Mouse (Mus musculus) CH12.LX (cell line): ENCODE results near the gene Pnpla6. TPM values are rescaled to one million over a fixed set of nuclear protein-coding genes. Genes with fewer than 3 reads are reported as not detected.

Experiments
- DNase-seq: peaks from one replicate; pipeline ENCODE4 v3.0.0-alpha.2; 2013; ENCODE audit errors: extremely low read depth
- H3K27ac ChIP-seq: 2 replicates; pipeline ENCODE4 v1.5.1; 2012; ENCODE audit warnings: low read depth, mild to moderate bottlenecking, control low read depth, moderate library complexity; ENCODE audit not compliant: insufficient read depth
- H3K27me3 ChIP-seq: replicated peaks from 2 replicates; pipeline ENCODE3; 2012; ENCODE audit warnings: inconsistent platforms
- H3K36me3 ChIP-seq, 2 experiments: replicated peaks in 1 of 2; 2 replicates each; pipeline versions ENCODE3 to v1.6.1; 2012; ENCODE audit warnings: inconsistent platforms in 1 of 2, low read length in 1 of 2, mild to moderate bottlenecking in 1 of 2, mixed read lengths in 1 of 2, moderate library complexity in 1 of 2; ENCODE audit not compliant: control insufficient read depth in 1 of 2, insufficient read depth in 1 of 2
- H3K4me1 ChIP-seq, 2 experiments: 2 replicates each; pipeline ENCODE4 v1.6.1; 2012; ENCODE audit warnings: inconsistent platforms in 1 of 2, moderate library complexity in 1 of 2; ENCODE audit not compliant: insufficient read depth in 2 of 2, control insufficient read depth in 1 of 2
- H3K4me2 ChIP-seq: 2 replicates; pipeline ENCODE4 v1.6.1; 2012; ENCODE audit warnings: low read depth, mild to moderate bottlenecking, control low read depth; ENCODE audit not compliant: poor library complexity, insufficient read depth, severe bottlenecking
- H3K4me3 ChIP-seq, 3 experiments: fragments of 150-350 bp in 1 of 3; sonication (generic) in 1 of 3; replicated peaks in 1 of 3; 2 replicates each; pipeline versions ENCODE3 to v1.5.1; 2011 to 2012; ENCODE audit warnings: low read depth in 2 of 3, low read length in 2 of 3, mild to moderate bottlenecking in 2 of 3, moderate library complexity in 2 of 3, control low read depth in 1 of 3, improper control_type of control experiment in 1 of 3, inconsistent platforms in 1 of 3, mixed read lengths in 1 of 3; ENCODE audit not compliant: poor library complexity in 1 of 3
- H3K79me2 ChIP-seq: replicated peaks from 2 replicates; pipeline ENCODE4 v1.6.1; 2012; ENCODE audit warnings: mild to moderate bottlenecking, moderate library complexity; ENCODE audit not compliant: control insufficient read depth, poor library complexity, insufficient read depth, severe bottlenecking; ENCODE audit errors: extremely low read depth
- H3K9ac ChIP-seq: 2 replicates; pipeline ENCODE4 v1.6.1; 2012; ENCODE audit warnings: low read depth, mild to moderate bottlenecking, control low read depth, moderate library complexity; ENCODE audit not compliant: insufficient read depth
- H3K9me3 ChIP-seq: replicated peaks from 2 replicates; pipeline ENCODE3; 2012; ENCODE audit warnings: low read length, inconsistent platforms, mixed read lengths
- BHLHE40 ChIP-seq: IDR thresholded peaks from 2 replicates; pipeline ENCODE4 v1.6.1; 2011; ENCODE audit warnings: mild to moderate bottlenecking, low read depth, low read length, improper control_type of control experiment
- CHD1 ChIP-seq: IDR thresholded peaks from 2 replicates; pipeline ENCODE4 v1.6.1; 2012; ENCODE audit warnings: low read depth, low read length, improper control_type of control experiment, inconsistent platforms
- CHD2 ChIP-seq: IDR thresholded peaks from 2 replicates; pipeline ENCODE4 v1.6.1; 2011; ENCODE audit warnings: low read length, improper control_type of control experiment
- ELF1 ChIP-seq: IDR thresholded peaks from 2 replicates; pipeline ENCODE4 v1.6.1; 2014; ENCODE audit warnings: low read depth, mild to moderate bottlenecking, inconsistent platforms, low read length, improper control_type of control experiment
- EP300 ChIP-seq: IDR thresholded peaks from 2 replicates; pipeline ENCODE4 v1.6.1; 2011; ENCODE audit warnings: low read length, improper control_type of control experiment
- ETS1 ChIP-seq: conservative IDR thresholded peaks from 2 replicates; pipeline ENCODE4 v1.6.1; 2012; ENCODE audit warnings: low read depth, mild to moderate bottlenecking, inconsistent platforms, low read length, improper control_type of control experiment, moderate library complexity
- GABPA ChIP-seq: IDR thresholded peaks from 2 replicates; pipeline ENCODE4 v1.6.1; 2012; ENCODE audit warnings: low read depth, low read length, improper control_type of control experiment, inconsistent platforms; ENCODE audit not compliant: insufficient replicate concordance
- HCFC1 ChIP-seq: IDR thresholded peaks from 2 replicates; pipeline ENCODE4 v1.6.1; 2012; ENCODE audit warnings: low read depth, mild to moderate bottlenecking, inconsistent platforms, low read length, improper control_type of control experiment
- IRF4 ChIP-seq: IDR thresholded peaks from 2 replicates; pipeline ENCODE4 v1.6.1; 2014; ENCODE audit warnings: low read depth, mild to moderate bottlenecking, inconsistent platforms, low read length, improper control_type of control experiment
- JUN ChIP-seq: IDR thresholded peaks from 2 replicates; pipeline ENCODE4 v1.6.1; 2011; ENCODE audit warnings: low read depth, mild to moderate bottlenecking, low read length, improper control_type of control experiment, moderate library complexity; ENCODE audit not compliant: insufficient read depth
- KAT2A ChIP-seq: IDR thresholded peaks from 2 replicates; pipeline ENCODE4 v1.6.1; 2012; ENCODE audit warnings: low read length, improper control_type of control experiment, inconsistent platforms; ENCODE audit not compliant: insufficient replicate concordance
- MAX ChIP-seq: IDR thresholded peaks from 2 replicates; pipeline ENCODE4 v1.6.1; 2011; ENCODE audit warnings: low read length, improper control_type of control experiment
- MAZ ChIP-seq: IDR thresholded peaks from 2 replicates; pipeline ENCODE4 v1.6.1; 2012; ENCODE audit warnings: low read depth, mild to moderate bottlenecking, inconsistent platforms, low read length, improper control_type of control experiment, moderate library complexity
- MEF2A ChIP-seq: IDR thresholded peaks from 2 replicates; pipeline ENCODE4 v1.6.1; 2014; ENCODE audit warnings: low read depth, mild to moderate bottlenecking, inconsistent platforms, low read length, improper control_type of control experiment, borderline replicate concordance
- MXI1 ChIP-seq: IDR thresholded peaks from 2 replicates; pipeline ENCODE4 v1.6.1; 2011; ENCODE audit warnings: mild to moderate bottlenecking, low read depth, low read length, improper control_type of control experiment
- MYC ChIP-seq: IDR thresholded peaks from 2 replicates; pipeline ENCODE4 v1.6.1; 2011; ENCODE audit warnings: low read depth, mild to moderate bottlenecking, improper control_type of control experiment, low read length
- NRF1 ChIP-seq: IDR thresholded peaks from 2 replicates; pipeline ENCODE4 v1.6.1; 2014; ENCODE audit warnings: low read depth, mild to moderate bottlenecking, inconsistent platforms, low read length, improper control_type of control experiment, moderate library complexity
- PAX5 ChIP-seq: IDR thresholded peaks from 2 replicates; pipeline ENCODE4 v1.6.1; 2012; ENCODE audit warnings: low read length, inconsistent platforms, mixed read lengths
- POLR2A ChIP-seq: IDR thresholded peaks from 2 replicates; pipeline ENCODE4 v1.6.1; 2011; ENCODE audit warnings: low read depth, mild to moderate bottlenecking, improper control_type of control experiment, low read length
- POLR2AphosphoS2 ChIP-seq: IDR thresholded peaks from 2 replicates; pipeline ENCODE4 v1.6.1; 2011; ENCODE audit warnings: low read depth, low read length, improper control_type of control experiment
- RAD21 ChIP-seq: IDR thresholded peaks from 2 replicates; pipeline ENCODE4 v1.6.1; 2011; ENCODE audit warnings: low read depth, mild to moderate bottlenecking, low read length, improper control_type of control experiment, moderate library complexity
- RCOR1 ChIP-seq: conservative IDR thresholded peaks from 2 replicates; pipeline ENCODE4 v1.6.1; 2012; ENCODE audit warnings: low read depth, mild to moderate bottlenecking, inconsistent platforms, low read length, improper control_type of control experiment
- TBP ChIP-seq: conservative IDR thresholded peaks from 2 replicates; pipeline ENCODE4 v1.6.1; 2011; ENCODE audit warnings: low read depth, low read length, improper control_type of control experiment
- TCF12 ChIP-seq: IDR thresholded peaks from 2 replicates; pipeline ENCODE4 v1.6.1; 2014; ENCODE audit warnings: low read depth, mild to moderate bottlenecking, inconsistent platforms, low read length, improper control_type of control experiment
- UBTF ChIP-seq: IDR thresholded peaks from 2 replicates; pipeline ENCODE4 v1.6.1; 2012; ENCODE audit warnings: low read depth, mild to moderate bottlenecking, inconsistent platforms, low read length, improper control_type of control experiment, moderate library complexity
- USF1 ChIP-seq: IDR thresholded peaks from 2 replicates; pipeline ENCODE4 v1.6.1; 2014; ENCODE audit warnings: low read depth, mild to moderate bottlenecking, inconsistent platforms, low read length, improper control_type of control experiment
- ZKSCAN1 ChIP-seq: IDR thresholded peaks from 2 replicates; pipeline ENCODE4 v1.6.1; 2012; ENCODE audit warnings: low read depth, inconsistent platforms, low read length, improper control_type of control experiment, borderline replicate concordance
- ZMIZ1 ChIP-seq: IDR thresholded peaks from 2 replicates; pipeline ENCODE4 v1.6.1; 2012; ENCODE audit warnings: low read depth, mild to moderate bottlenecking, inconsistent platforms, low read length, improper control_type of control experiment
- ZNF384 ChIP-seq: IDR thresholded peaks from 2 replicates; pipeline ENCODE4 v1.6.1; 2012; ENCODE audit warnings: low read depth, low read length, improper control_type of control experiment, inconsistent platforms
- dilution Hi-C: fragments of 300-500 bp; cut with MboI; formaldehyde crosslinking; loops from 2 replicates; pipeline ENCODE4 v1.14.3; 2020; ENCODE audit warnings: low sequenced_read_pairs; ENCODE audit not compliant: extremely low pct_unique_long_range_greater_than_20kb, extremely low pct_ligation_motif_present
- in situ Hi-C: fragments of 300-500 bp; cut with MboI; formaldehyde crosslinking; loops from 3 replicates; pipeline ENCODE4 v1.14.3; 2019; ENCODE audit warnings: low sequenced_read_pairs, low pct_ligation_motif_present, low pct_unique_long_range_greater_than_20kb, mixed read lengths
- polyA plus RNA-seq: library from polyadenylated mRNA; unstranded; fragments of >175 nt; gene quantifications from 2 replicates; pipeline ENCODE4 v1.2.1, GENCODE M21; 2012; ENCODE audit warnings: low read depth; ENCODE audit not compliant: insufficient read length
- total RNA-seq, 2 experiments: library from RNA; depleted of rRNA; stranded (reverse); fragments of 300-350 nt in 1 of 2; fragments of >200 nt in 1 of 2; gene quantifications; 2 replicates each; pipeline ENCODE4 v1.2.3; 2012 to 2014

Pnpla6 gene
- total and polyA plus RNA-seq, 3 experiments, result 12.5 to 39.8 (median 29.6) TPM

DNA sequence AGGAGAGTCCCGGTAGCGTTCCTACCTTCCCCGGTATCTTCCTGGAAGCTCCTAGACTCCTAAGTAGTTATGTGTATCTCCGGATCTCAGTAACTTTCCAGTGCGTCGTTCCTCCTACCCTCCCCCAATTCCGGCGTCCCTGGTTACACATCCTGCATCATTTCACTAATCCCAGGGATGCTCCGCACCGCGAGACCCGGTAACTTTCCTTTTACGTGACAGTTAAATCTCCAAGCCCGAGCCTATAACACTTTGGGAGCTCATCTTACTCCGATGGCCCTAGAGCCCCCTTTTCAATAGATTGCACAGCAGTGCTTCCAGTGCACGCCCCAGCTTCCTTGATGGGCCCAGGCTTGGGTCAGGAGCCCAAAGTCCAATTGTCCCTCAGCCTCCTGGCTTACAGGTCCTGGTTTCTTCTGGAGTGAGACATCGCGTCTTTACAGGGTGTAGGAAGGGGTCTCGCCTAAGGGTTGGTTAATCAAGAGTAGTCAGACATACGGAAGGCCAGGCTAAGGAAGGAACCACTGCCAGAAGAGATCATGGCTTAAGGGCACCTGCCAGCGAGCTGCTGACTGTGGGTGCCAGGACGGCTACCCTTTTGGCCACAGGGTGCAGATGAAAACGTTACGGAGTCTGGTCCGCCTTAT lies 710 bp downstream of the Pnpla6 start:
- dilution Hi-C loops, result no loop called here

DNA sequence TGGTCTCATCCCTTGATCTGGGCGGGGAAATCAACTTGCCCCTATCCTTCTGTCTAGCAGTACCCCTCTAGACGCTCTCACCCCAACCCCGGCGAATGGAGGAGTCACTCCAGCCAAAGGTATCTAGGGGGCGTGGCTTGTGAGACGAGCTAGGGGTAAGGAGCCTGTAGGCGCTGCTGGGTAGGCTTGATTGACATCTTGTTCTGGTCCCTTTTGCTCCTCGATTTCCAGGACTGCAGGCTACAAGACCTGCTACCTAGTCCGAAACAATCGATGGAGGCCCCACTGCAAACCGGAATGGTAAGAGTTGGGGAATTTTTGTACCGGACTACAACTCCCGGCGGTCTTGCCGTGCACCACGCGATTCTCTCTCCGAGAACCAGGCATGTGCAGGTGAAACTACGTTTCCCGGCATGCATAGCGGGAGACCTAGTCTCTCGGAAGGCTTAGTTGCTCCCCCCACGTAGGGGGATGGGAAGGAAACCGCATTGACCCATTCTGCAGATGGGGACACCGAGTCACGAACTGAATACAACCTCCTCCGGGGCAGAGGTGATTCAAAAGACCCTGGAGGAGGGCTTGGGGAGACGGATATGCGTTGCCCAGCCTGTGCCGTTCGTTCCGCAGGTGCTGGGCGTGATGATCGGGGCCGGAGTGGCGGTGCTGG lies 1.4 kb downstream of the Pnpla6 start:
- Histone ChIP-seq H3K9me3 (no peaks in the 10 kb centered on the region), H3K36me3 (peaks cover 34 to 58% of the 10 kb centered on the region in 2 experiments), H3K27ac (peak overlapping the region; percentile 2; the same call in 1 of the 2 replicates), H3K4me2 (peak overlapping the region; percentile 64), H3K27me3 (no peaks in the 10 kb centered on the region), H3K79me2 (peaks cover 3% of the 10 kb centered on the region; the same call in 1 of the 2 replicates), H3K4me3 (peak overlapping the region; percentile 86 to 93 (median 88)), H3K9ac (peak overlapping the region; percentile 77), H3K4me1 (peaks cover 2 to 15% of the 10 kb centered on the region in 2 experiments; a peak in 2 of 4 replicates)
- dilution Hi-C loops, result no loop called here
- DNase-seq, result peak; percentile 95
- in situ Hi-C loops, result no loop called here
- TF ChIP-seq IRF4, result peak; percentile 63
- peak; percentile 75; the same call in 1 of the 2 replicates for TF ChIP-seq POLR2AphosphoS2
- peak; percentile 96 for TF ChIP-seq KAT2A
- TF ChIP-seq NRF1, result peak; percentile 73
- no peak for TF ChIP-seq UBTF
- TF ChIP-seq MAX, result peak; percentile 83
- TF ChIP-seq POLR2A, result peak; percentile 61
- TF ChIP-seq EP300, result no peak; the same call in 1 of the 2 replicates
- TF ChIP-seq PAX5, result no peak
- TF ChIP-seq HCFC1, result peak; percentile 100
- TF ChIP-seq TBP, result 0 out of 2 replicates have a peak, but pooled peaks have one; percentile 65
- TF ChIP-seq USF1, result peak; percentile 22; the same call in 1 of the 2 replicates
- peak; percentile 69; the same call in 1 of the 2 replicates for TF ChIP-seq GABPA
- TF ChIP-seq MYC, result peak; percentile 90
- TF ChIP-seq RCOR1, result no peak; the same call in 1 of the 2 replicates
- peak; percentile 36; the same call in 1 of the 2 replicates for TF ChIP-seq ETS1
- TF ChIP-seq ZMIZ1, result no peak
- no peak for TF ChIP-seq RAD21
- no peak for TF ChIP-seq JUN
- TF ChIP-seq CHD1, result no peak
- TF ChIP-seq MXI1, result peak; percentile 84
- TF ChIP-seq ZNF384, result no peak
- peak; percentile 5; the same call in 1 of the 2 replicates for TF ChIP-seq ZKSCAN1
- peak; percentile 37; the same call in 1 of the 2 replicates for TF ChIP-seq BHLHE40
- peak; percentile 100 for TF ChIP-seq CHD2
- peak; percentile 91 for TF ChIP-seq MAZ

More for the DNA sequence above, 710 bp downstream of the Pnpla6 start:
- H3K27ac ChIP-seq, result 0 out of 2 replicates have a peak overlapping the region, but pooled peaks have one; percentile 3
- no peak for TF ChIP-seq TCF12
- 0 out of 2 replicates have a peak, but pooled peaks have one; percentile 6 for TF ChIP-seq ELF1
- peak; percentile 59; the same call in 1 of the 2 replicates for TF ChIP-seq CHD2
- TF ChIP-seq CHD1, result 0 out of 2 replicates have a peak, but pooled peaks have one; percentile 12
- TF ChIP-seq PAX5, result no peak
- TF ChIP-seq UBTF, result no peak
- TF ChIP-seq MXI1, result peak; percentile 14; the same call in 1 of the 2 replicates
- TF ChIP-seq MEF2A, result 0 out of 2 replicates have a peak, but pooled peaks have one; percentile 32
- H3K9me3 ChIP-seq, result no peaks in the 10 kb centered on the region
- H3K27me3 ChIP-seq, result no peaks in the 10 kb centered on the region
- peak overlapping the region; percentile 64 for H3K4me2 ChIP-seq
- peak; percentile 45 for DNase-seq
- peaks cover 3% of the 10 kb centered on the region; the same call in 1 of the 2 replicates for H3K79me2 ChIP-seq
- H3K9ac ChIP-seq, result peak overlapping the region; percentile 77
- in situ Hi-C loops, result no loop called here
- peaks cover 2 to 15% of the 10 kb centered on the region in 2 experiments; a peak in 2 of 4 replicates for H3K4me1 ChIP-seq
- H3K4me3 ChIP-seq, result peak overlapping the region; percentile 86 to 93 (median 88)
- peaks cover 32 to 58% of the 10 kb centered on the region in 2 experiments for H3K36me3 ChIP-seq
